Mouse (Mus musculus): ENCODE data around the gene Kansl1.

The Kansl1 gene

GRCm38 (mm10) chr11:104309377-104310225 is 159.1 kb downstream of the Kansl1 start:
- DNase-seq (ENCODE audit: low spot score), result no peak

GRCm38 (mm10) chr11:104307136-104307535 is 161.5 kb downstream of the Kansl1 start:
- DNase-seq (ENCODE audit: low spot score), result no peak

GRCm38 (mm10) chr11:104306483-104306882 is 162.2 kb downstream of the Kansl1 start:
- no peak for DNase-seq (ENCODE audit: low spot score)

- no peak for DNase-seq (ENCODE audit: low spot score)
Measured at GRCm38 (mm10) chr11:104305711-104306110, 162.9 kb downstream of the Kansl1 start.

- DNase-seq (ENCODE audit: low spot score), result peak; percentile 44
Measured at GRCm38 (mm10) chr11:104303088-104303960, 165.3 kb downstream of the Kansl1 start.

- peak; percentile 39 for DNase-seq (ENCODE audit: low spot score)
Measured at GRCm38 (mm10) chr11:104302628-104303027, 166.0 kb downstream of the Kansl1 start.

- no peak for DNase-seq (ENCODE audit: low spot score)
Measured at GRCm38 (mm10) chr11:104297671-104298070, 171.0 kb downstream of the Kansl1 start.

- peak; percentile 43 for DNase-seq (ENCODE audit: low spot score)
Measured at GRCm38 (mm10) chr11:104295656-104296055, 173.0 kb downstream of the Kansl1 start.

- DNase-seq (ENCODE audit: low spot score), result no peak
Measured at GRCm38 (mm10) chr11:104295145-104295544, 173.5 kb downstream of the Kansl1 start.

GRCm38 (mm10) chr11:104293241-104293640 is 175.4 kb downstream of the Kansl1 start:
- DNase-seq (ENCODE audit: low spot score), result no peak

- no peak for DNase-seq (ENCODE audit: low spot score)
Measured at GRCm38 (mm10) chr11:104292443-104293220, 176.0 kb downstream of the Kansl1 start.

GRCm38 (mm10) chr11:104289199-104290031 is 179.2 kb downstream of the Kansl1 start:
- DNase-seq (ENCODE audit: low spot score), result peak; percentile 90

GRCm38 (mm10) chr11:104288835-104289198 is 179.8 kb downstream of the Kansl1 start:
- DNase-seq (ENCODE audit: low spot score), result no peak

- no peak for DNase-seq (ENCODE audit: low spot score)
Measured at GRCm38 (mm10) chr11:104287113-104287512, 181.5 kb downstream of the Kansl1 start.

Measured in embryo, embryonic 10 days (tissue).